Mouse (Mus musculus) forebrain, embryonic 15.5 days (tissue): ENCODE results near the gene Ube2h. TPM values are rescaled to one million over a fixed set of nuclear protein-coding genes. Genes with fewer than 3 reads are reported as not detected.
"Not testable (repeated sequence)": the region's sequence is repeated elsewhere in the genome, so short reads cannot be mapped to it uniquely, and the experiment has no call there.

Experiments
- ATAC-seq: fragments of 200-750 bp; cut with Nextera tagmentation; replicated peaks from 2 replicates; pipeline ENCODE4 v1.8.0; 2017; ENCODE audit warnings: mild to moderate bottlenecking, moderate TSS enrichment, moderate library complexity
- H3K27ac ChIP-seq: fragments of 300-500 bp; sonication (generic); replicated peaks from 2 replicates; pipeline ENCODE4 v1.5.1; 2015; ENCODE audit warnings: mild to moderate bottlenecking, inconsistent platforms
- H3K27me3 ChIP-seq: fragments of 300-500 bp; sonication (generic); 2 replicates; pipeline ENCODE4 v1.6.1; 2015; ENCODE audit warnings: inconsistent platforms
- H3K36me3 ChIP-seq: fragments of 300-500 bp; sonication (generic); 2 replicates; pipeline ENCODE4 v1.6.1; 2015; ENCODE audit warnings: mild to moderate bottlenecking, inconsistent platforms
- H3K4me1 ChIP-seq: fragments of 300-500 bp; sonication (generic); 2 replicates; pipeline ENCODE4 v1.6.1; 2015; ENCODE audit warnings: inconsistent platforms
- H3K4me2 ChIP-seq: fragments of 300-500 bp; sonication (generic); replicated peaks from 2 replicates; pipeline ENCODE4 v1.6.1; 2015; ENCODE audit warnings: mild to moderate bottlenecking, inconsistent platforms
- H3K4me3 ChIP-seq: fragments of 300-500 bp; sonication (generic); 2 replicates; pipeline ENCODE4 v1.5.1; 2015; ENCODE audit warnings: mild to moderate bottlenecking, inconsistent platforms
- H3K9ac ChIP-seq: fragments of 300-500 bp; sonication (generic); replicated peaks from 2 replicates; pipeline ENCODE4 v1.6.1; 2015; ENCODE audit warnings: mild to moderate bottlenecking, inconsistent platforms
- H3K9me3 ChIP-seq: fragments of 300-500 bp; sonication (generic); 2 replicates; pipeline ENCODE4 v1.6.1; 2016; ENCODE audit warnings: inconsistent platforms
- WGBS: fragments of 180-500 bp; shearing (Covaris S2); methylation state at CpG from one replicate; pipeline ENCODE4 v1.1.7; 2015; ENCODE audit warnings: mixed read lengths; 5-methylcytosine and 5-hydroxymethylcytosine counted together
- polyA plus RNA-seq: library from polyadenylated mRNA; unstranded; fragments of >200 nt; fragmentation: Nextera tagmentation; extraction: Ambion mirVana; gene quantifications from 2 replicates; pipeline ENCODE4 v1.2.1, GENCODE M21; 2015

The Ube2h gene
- polyA plus RNA-seq, 1 experiment from 2014 or later, result 68.5 TPM

DNA sequence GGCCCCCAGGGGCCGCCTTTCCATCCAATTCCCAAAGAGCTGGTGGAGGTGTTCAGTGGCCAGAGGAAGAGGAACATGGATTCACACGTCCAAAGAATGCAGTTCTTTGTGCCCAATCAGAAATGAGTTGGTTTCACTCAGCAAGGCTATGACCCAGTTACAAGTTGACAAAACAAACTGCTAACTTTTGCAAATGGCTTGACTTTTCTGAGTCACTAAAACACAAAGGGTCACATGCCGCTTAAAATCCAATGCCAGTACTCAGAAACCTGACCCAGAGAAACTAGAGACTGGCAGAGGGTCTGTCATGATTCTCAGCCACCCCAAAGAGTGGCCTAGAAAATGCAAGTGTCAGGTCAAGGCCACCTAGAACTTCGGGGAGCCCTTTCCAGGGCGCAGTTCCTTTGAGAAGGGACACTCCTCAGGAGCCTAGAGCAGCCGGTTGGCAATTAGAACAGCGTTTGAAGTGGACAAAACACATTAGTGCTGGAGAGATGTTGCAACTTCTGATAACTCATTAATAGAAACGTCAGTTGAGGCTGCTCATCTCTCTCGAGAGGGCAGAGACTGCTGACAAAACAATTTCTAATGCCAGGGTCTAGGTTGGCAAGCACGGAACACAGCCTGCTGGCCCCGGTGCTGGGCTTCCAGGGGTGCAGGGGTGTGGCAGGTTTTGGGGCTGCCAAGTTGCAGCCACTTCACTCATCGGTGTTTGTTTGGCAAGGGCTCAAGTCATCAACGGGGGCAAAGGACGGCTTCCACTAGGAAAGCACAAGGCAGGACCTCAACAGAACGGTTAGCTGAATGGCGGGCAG, 92.5 kb downstream of the Ube2h start:
- Histone ChIP-seq H3K27me3 (no peaks in the 10 kb centered on the region), H3K4me2 (no peak overlapping the region), H3K4me3 (no peak overlapping the region), H3K9ac (no peak overlapping the region), H3K36me3 (peaks cover 9% of the 10 kb centered on the region; the same call in 1 of the 2 replicates), H3K27ac (no peak overlapping the region), H3K9me3 (no peaks in the 10 kb centered on the region), H3K4me1 (0 out of 2 replicates have a peak, but pooled peaks cover 2% of the 10 kb centered on the region)
- no peak for ATAC-seq
- WGBS, result 73% methylated on average over 16 of the region's 16 CpGs

DNA sequence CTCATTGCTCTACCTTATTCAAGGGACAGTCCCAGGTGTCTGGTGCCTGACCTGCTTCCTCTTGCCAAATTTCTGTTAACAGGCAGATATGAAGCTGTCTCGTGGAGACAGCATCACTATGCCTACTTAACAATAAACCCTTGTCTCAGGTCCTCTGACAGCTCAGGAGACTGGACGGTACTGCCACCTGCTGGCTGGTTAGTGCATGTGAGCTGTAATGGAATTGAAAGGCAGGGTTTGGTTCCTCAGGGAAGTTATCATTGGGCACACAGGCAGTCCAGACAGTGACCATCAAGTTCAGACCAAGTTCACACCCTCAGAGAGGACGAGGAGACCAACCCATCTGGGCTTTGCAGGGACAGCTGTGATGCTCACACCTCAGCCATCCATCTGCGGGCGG, 93.6 kb downstream of the Ube2h start:
- Histone ChIP-seq H3K27me3 (no peaks in the 10 kb centered on the region), H3K9me3 (no peaks in the 10 kb centered on the region), H3K4me1 (peaks cover 3% of the 10 kb centered on the region; the same call in 1 of the 2 replicates), H3K36me3 (peaks cover 9% of the 10 kb centered on the region; the same call in 1 of the 2 replicates), H3K27ac (peak overlapping the region; percentile 31; the same call in 1 of the 2 replicates), H3K4me3 (no peak overlapping the region), H3K4me2 (no peak overlapping the region), H3K9ac (no peak overlapping the region)
- ATAC-seq, result peak; percentile 68; the same call in 1 of the 2 replicates
- 35% methylated on average over 5 of the region's 5 CpGs for WGBS

DNA sequence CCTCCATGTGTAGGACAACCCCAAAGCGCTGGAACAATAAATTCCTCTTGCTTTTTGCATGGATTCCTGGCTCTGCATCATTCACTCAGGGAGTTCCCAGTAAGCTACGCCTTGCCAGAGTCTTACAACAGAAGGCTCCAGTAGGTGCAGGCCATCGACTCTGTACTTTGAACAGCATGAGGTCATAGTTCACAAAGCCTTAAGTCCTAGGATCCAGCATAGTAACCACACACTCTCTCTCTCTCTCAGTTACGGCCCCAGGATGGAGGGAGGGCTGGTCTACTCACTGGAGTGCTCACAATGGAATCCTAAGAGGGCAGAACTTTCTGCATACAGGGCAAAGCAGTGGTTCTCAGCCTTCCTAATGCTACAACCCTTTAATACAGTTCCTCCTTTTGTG, 95.5 kb downstream of the Ube2h start:
- 35% methylated on average over 4 of the region's 4 CpGs for WGBS

DNA sequence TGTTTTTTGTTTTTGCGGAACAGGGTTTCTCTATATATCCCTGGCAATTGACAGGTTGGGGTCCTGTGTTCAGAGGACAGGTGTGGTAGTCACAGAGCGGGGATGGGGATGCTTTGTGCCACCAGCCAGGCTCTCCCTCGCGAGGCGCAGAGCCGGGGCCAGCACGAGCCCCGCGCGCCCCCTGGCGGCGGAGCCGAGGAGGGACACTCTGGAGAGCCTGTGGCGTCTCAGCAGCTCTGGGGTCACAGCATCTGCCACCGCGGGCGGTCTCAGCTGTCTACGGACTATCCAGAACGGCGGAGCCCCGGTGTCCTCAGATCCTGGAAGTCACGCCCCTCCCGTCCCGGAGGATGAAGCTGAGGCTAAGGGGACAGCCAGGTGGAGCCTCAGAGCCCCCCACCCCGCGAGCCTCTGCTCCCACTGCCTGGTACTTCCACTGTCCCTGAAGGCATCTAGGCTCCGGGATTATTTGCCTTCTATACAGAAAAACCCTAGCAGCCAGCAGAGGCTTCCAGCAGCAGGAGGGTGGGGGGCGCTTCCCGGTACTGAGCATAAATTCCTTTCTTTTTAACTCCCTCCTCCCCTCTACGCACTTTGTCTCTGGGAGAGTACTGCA, 98.6 kb downstream of the Ube2h start:
- Histone ChIP-seq H3K4me2 (peak overlapping the region; percentile 46), H3K36me3 (no peaks in the 10 kb centered on the region), H3K27me3 (no peaks in the 10 kb centered on the region), H3K27ac (no peak overlapping the region), H3K9me3 (no peaks in the 10 kb centered on the region), H3K4me3 (peak overlapping the region; percentile 24), H3K9ac (no peak overlapping the region), H3K4me1 (peaks cover 6% of the 10 kb centered on the region; the same call in 1 of the 2 replicates)
- peak; percentile 77 for ATAC-seq
- 8% methylated on average over 30 of the region's 30 CpGs for WGBS

More for the DNA sequence above, 95.5 kb downstream of the Ube2h start:
- no peak for ATAC-seq
- no peaks in the 10 kb centered on the region for H3K9me3 ChIP-seq
- H3K4me1 ChIP-seq, result peaks cover 7% of the 10 kb centered on the region; the same call in 1 of the 2 replicates
- H3K4me2 ChIP-seq, result no peak overlapping the region
- no peaks in the 10 kb centered on the region for H3K27me3 ChIP-seq
- H3K4me3 ChIP-seq, result no peak overlapping the region
- no peak overlapping the region for H3K27ac ChIP-seq
- no peak overlapping the region for H3K9ac ChIP-seq
- peaks cover 3% of the 10 kb centered on the region; the same call in 1 of the 2 replicates for H3K36me3 ChIP-seq

DNA sequence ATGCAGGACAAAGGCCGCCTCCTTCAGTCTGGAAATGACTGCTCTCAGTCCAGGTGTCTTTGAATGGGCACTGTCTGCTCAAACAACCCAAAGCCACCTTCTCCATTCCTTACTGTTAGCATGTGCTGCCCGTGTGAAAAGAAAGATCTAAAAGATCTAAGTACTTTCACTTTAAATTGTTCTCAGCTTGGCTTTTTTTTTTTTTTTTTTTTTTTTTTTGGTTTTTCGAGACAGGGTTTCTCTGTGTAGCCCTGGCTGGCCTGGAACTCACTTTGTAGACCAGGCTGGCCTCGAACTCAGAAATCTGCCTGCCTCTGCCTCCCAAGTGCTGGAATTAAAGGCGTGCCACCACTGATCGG, 99.2 kb downstream of the Ube2h start:
- not testable (repeated sequence) for ATAC-seq, H3K36me3 ChIP-seq, H3K4me1 ChIP-seq, H3K27me3 ChIP-seq, H3K9me3 ChIP-seq, H3K4me3 ChIP-seq, H3K27ac ChIP-seq, H3K4me2 ChIP-seq, H3K9ac ChIP-seq
- 77% methylated on average over 6 of the region's 6 CpGs for WGBS

DNA sequence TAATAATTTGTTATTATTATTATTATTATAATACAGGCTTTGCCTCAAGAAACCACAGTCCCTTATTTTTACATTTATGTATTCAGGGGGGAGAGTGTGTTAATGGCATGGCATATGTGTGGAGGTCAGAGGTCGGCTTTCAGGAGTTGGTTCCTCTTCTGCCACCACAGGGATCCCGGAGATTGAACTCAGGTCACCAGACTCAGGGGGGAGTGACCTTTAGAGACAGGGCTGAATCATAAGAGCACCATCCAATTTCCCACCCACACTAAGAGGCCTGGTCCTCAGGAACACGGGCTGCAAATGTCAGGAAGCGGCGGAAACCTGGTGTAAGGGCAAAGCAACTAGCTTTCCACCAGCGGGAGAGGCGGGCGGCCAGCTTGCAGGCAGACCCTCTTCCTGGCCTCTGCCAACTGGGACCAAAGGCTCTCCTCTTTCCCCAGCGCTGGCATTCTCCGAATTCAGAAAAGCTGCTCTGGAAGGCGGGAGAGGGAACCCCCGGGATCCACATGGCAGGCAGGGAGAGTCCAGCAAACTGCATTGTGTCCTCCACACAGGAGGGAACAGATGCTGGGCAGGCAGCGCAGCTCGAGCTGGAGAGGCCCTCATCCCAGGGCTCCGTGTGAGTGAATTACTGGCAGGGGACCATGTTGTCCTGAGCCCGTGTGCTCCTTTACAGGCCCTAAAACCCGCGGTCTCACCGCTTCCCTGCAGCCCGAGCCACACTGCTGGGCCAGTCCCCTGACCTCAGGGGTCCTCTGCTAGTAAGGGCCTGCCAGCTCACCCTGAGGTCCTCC, 99.8 kb downstream of the Ube2h start:
- H3K36me3 ChIP-seq, result no peaks in the 10 kb centered on the region
- H3K9ac ChIP-seq, result no peak overlapping the region
- no peak overlapping the region for H3K4me3 ChIP-seq
- H3K4me1 ChIP-seq, result peaks cover 5% of the 10 kb centered on the region; the same call in 1 of the 2 replicates
- H3K4me2 ChIP-seq, result no peak overlapping the region
- ATAC-seq, result 0 out of 2 replicates have a peak, but pooled peaks have one; percentile 28
- 51% methylated on average over 20 of the region's 20 CpGs for WGBS
- H3K27ac ChIP-seq, result no peak overlapping the region
- H3K27me3 ChIP-seq, result no peaks in the 10 kb centered on the region
- H3K9me3 ChIP-seq, result no peaks in the 10 kb centered on the region

DNA sequence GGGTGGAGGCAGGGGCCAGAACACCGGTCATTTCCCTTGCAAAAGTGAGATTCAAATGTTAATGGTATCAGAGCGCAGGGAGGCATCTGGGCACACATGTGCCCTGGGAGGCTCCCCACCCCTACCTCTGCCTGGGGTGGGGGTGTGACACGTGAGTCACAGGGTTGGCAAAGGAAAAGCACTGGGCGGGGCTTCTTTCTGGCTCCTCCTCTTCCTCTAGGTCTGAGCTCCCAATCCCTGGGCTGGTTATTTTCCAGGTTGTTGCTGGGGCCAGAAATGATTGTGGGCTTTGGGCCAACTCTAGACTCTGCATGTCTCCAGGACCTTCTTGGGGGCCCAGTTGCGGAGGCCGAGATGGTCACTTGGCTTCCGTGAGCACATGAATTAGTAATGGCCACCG, 108.2 kb downstream of the Ube2h start:
- Histone ChIP-seq H3K4me1 (no peaks in the 10 kb centered on the region), H3K27ac (no peak overlapping the region), H3K36me3 (no peaks in the 10 kb centered on the region), H3K4me3 (no peak overlapping the region), H3K4me2 (no peak overlapping the region), H3K9me3 (no peaks in the 10 kb centered on the region), H3K9ac (no peak overlapping the region), H3K27me3 (no peaks in the 10 kb centered on the region)
- no peak for ATAC-seq
- WGBS, result 78% methylated on average over 8 of the region's 8 CpGs

DNA sequence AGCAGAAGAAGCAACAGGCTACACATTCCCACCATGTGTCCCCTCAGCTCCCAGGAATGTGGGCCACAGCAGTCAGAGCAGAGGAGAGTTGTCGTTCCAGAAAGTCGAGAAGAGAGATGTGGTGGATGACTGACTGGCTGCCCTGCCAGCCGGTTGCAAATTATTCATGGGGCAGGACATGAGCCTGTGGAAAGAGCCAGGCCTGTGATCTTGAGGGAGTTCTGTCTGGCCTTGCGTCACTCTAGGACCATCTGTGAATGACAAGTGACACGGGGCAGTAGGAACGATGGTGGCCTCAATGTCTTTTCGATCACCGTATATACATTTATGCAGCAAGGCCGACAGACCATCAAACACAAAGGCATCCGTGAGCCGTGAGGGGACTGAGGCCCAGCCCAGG, 108.7 kb downstream of the Ube2h start:
- 88% methylated on average over 11 of the region's 11 CpGs for WGBS
- ATAC-seq, result no peak

DNA sequence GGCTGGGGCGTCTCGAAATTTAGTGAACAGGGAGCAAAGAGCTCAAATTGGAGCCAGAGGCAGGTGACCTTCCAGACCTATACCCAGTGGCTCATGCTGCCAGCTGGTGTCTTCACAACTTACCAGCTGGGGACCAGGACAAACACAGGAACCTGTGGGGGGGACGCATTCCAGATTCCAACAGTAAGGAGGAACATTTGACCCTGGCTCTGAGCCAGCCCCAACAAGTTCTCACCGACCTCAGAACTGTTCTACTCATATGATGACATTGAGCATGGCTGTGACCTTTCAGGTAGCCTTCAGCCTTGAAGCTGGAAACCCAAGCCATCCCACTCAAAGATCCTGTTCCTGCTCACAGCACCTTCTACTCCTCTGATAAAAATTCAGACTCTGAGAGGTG, 120.7 kb downstream of the Ube2h start:
- H3K36me3 ChIP-seq, result no peaks in the 10 kb centered on the region
- WGBS, result 81% methylated on average over 4 of the region's 4 CpGs
- ATAC-seq, result no peak
- H3K4me3 ChIP-seq, result no peak overlapping the region
- peaks cover 3% of the 10 kb centered on the region; the same call in 1 of the 2 replicates for H3K4me1 ChIP-seq
- no peak overlapping the region for H3K27ac ChIP-seq
- no peak overlapping the region for H3K4me2 ChIP-seq
- H3K9ac ChIP-seq, result no peak overlapping the region
- H3K9me3 ChIP-seq, result no peaks in the 10 kb centered on the region
- H3K27me3 ChIP-seq, result peaks cover 33% of the 10 kb centered on the region

More for the DNA sequence above, 108.7 kb downstream of the Ube2h start:
- no peaks in the 10 kb centered on the region for H3K27me3 ChIP-seq
- H3K9me3 ChIP-seq, result no peaks in the 10 kb centered on the region
- no peaks in the 10 kb centered on the region for H3K36me3 ChIP-seq
- no peak overlapping the region for H3K27ac ChIP-seq
- no peak overlapping the region for H3K9ac ChIP-seq
- no peak overlapping the region for H3K4me2 ChIP-seq
- no peaks in the 10 kb centered on the region for H3K4me1 ChIP-seq
- H3K4me3 ChIP-seq, result no peak overlapping the region

DNA sequence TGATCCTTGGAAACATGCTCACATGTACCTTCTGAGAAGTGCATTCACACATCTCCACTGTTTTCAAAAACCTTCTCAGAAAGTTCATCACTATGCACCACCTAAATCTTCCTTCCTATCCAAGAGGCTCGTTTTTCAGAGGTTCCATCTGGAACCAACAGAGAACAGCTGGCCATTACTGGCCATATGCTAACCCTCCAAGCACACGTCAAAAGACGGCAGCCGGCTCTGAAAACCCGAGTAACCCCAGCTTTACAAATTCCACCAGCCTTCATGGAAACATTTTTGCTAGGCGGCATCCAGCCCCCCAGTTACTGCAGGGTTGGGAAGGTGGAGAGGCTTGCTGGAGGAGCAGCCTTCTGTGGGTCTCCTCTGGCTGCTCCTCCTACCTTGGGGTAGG, 122.3 kb downstream of the Ube2h start:
- no peak overlapping the region for H3K9ac ChIP-seq
- H3K4me3 ChIP-seq, result no peak overlapping the region
- H3K36me3 ChIP-seq, result no peaks in the 10 kb centered on the region
- H3K9me3 ChIP-seq, result no peaks in the 10 kb centered on the region
- H3K27ac ChIP-seq, result no peak overlapping the region
- H3K4me2 ChIP-seq, result no peak overlapping the region
- ATAC-seq, result no peak
- WGBS, result 51% methylated on average over 6 of the region's 6 CpGs
- peaks cover 9% of the 10 kb centered on the region for H3K4me1 ChIP-seq
- H3K27me3 ChIP-seq, result peaks cover 46% of the 10 kb centered on the region

DNA sequence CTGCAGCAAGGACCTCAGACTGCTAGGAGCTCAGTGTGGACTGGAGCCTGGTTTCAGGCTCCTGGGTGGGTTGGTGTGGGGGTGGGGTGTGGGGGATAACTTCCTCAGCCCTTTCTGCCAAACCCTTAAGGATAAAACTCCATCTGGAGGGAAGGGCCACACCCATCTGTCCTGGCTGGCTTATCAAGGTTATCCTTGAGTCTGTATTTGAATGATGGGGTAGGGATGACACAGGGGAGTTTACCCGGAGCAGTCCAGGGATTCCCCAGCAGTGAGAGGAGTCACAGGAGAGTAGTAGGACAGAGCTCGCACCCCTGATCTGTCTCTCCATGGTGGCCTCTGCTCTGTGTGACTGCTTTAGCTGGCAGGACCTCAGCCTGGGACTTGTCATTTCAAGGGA, 124.0 kb downstream of the Ube2h start:
- WGBS, result 33% methylated on average over 2 of the region's 2 CpGs
- peaks cover 16% of the 10 kb centered on the region for H3K4me1 ChIP-seq
- no peak overlapping the region for H3K4me2 ChIP-seq
- H3K4me3 ChIP-seq, result no peak overlapping the region
- H3K27ac ChIP-seq, result no peak overlapping the region
- H3K9me3 ChIP-seq, result no peaks in the 10 kb centered on the region
- peaks cover 56% of the 10 kb centered on the region for H3K27me3 ChIP-seq
- ATAC-seq, result no peak
- no peak overlapping the region for H3K9ac ChIP-seq
- no peaks in the 10 kb centered on the region for H3K36me3 ChIP-seq

DNA sequence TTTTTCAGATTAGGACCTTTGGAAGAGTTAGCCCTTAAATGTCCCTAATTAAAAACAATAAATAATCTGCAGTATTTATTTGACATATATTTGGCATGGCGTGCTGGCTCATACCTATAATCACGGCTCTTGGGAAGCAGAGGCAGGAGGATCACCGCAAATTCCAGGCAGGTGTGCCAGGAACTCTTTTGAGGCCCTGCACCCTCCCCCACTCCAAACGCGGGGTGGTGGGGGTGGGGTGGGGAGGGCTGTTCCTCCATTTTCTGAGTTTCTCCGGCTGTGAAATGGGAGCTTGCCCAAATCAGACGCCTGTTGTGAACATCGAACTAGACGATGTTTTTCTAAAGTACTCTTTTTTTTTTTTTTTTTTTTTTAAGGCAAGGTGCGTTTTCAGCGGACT, 125.3 kb downstream of the Ube2h start:
- no peak for ATAC-seq
- H3K9me3 ChIP-seq, result no peaks in the 10 kb centered on the region
- H3K27ac ChIP-seq, result no peak overlapping the region
- H3K4me3 ChIP-seq, result no peak overlapping the region
- no peak overlapping the region for H3K4me2 ChIP-seq
- 17% methylated on average over 11 of the region's 11 CpGs for WGBS
- no peaks in the 10 kb centered on the region for H3K36me3 ChIP-seq
- H3K4me1 ChIP-seq, result peaks cover 26% of the 10 kb centered on the region
- H3K27me3 ChIP-seq, result peaks cover 68% of the 10 kb centered on the region
- H3K9ac ChIP-seq, result no peak overlapping the region
